Mouse (Mus musculus) B cell, adult 2 months (primary cell): ENCODE results near the gene Myo1c.

Source experiments
- DNase-seq, 2 experiments: peaks; one replicate each; pipeline ENCODE4 v3.0.0; 2022

Gene Myo1c

GRCm38 (mm10) chr11:75650958-75651425 lies 688 bp downstream of the Myo1c start:
- no peak for DNase-seq

DNA sequence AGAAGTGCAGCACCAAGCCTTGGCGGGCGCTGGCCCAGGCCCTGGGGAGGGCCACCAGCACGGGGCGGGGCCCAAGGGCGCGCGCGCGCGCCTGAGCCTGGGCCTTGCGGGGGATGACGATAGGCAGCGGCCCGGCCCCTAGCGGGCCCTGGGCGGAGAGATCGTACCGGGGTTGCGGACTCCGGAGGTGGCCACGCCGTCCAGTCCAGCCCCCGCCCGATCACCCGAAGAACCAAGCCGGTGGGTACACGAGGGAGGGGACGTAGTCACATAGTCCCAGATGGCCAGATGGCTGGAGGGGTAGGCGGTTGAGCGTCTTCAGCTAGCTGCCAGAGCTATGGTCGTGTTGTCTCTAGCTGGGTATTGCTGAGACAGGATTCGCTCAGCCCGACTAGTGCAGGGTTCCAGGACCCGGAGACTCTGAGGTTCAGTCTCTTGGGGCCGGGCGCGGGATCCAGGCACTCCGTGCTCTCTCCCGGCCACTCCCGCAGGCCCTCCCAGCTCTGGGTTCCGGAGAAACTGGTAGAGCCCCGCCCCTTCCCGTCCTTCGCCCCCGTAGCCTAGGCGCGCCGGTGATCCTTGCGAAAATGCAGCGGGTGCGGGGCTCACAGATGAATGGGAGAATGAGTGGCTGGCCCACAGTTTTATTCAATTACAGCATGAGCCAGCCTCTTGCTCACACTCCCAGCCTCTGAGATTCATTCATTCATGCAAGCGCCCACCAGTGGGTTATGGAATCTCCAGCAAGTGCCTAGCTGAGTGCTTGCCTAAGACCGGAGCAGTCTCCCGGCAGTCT lies 1.3 kb downstream of the Myo1c start:
- DNase-seq = peak; percentile 91 to 93

DNA sequence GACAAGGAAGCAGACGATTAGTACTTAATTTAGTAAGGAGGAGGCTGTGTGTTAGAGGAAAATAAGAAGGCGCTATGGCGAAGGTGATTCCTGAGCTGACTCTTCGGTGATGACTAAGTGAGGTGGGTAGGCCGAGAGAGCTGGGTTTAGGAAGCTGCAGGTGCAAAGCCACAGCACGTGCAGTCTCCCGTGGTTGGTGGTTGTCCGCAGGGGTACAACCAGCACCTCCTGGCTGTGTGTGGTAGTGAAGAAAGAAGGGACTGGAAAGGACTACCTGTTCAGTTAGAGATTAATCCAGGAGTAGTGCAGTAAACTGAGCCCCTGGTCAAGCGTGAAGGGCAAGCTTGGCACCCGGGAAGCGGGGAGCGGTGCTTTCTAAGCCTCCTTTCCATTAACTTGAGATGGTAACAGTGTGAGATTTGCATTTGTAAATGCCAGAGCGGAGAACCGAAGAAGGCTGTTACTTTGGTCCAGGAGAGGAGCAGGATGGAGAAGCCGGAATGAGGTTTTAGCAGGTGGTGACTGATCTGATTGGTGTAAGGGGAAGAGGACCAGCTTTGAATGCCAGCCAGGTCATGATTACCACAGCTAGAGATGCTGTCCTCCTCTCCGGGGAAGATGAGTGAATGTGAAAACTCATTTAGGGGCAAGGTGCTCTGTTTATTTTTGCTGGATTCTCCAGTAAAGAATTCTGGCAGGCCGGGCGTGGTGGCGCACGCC lies 2.1 kb downstream of the Myo1c start:
- DNase-seq = peak; percentile 83 to 85

- DNase-seq = no peak
These were observed 2.8 kb downstream of the Myo1c start for GRCm38 (mm10) chr11:75652942-75653684.

GRCm38 (mm10) chr11:75653781-75654470 lies 3.6 kb downstream of the Myo1c start:
- DNase-seq = peak; percentile 92

GRCm38 (mm10) chr11:75654471-75655390 lies 4.4 kb downstream of the Myo1c start:
- DNase-seq = peak; percentile 94 to 95

DNA sequence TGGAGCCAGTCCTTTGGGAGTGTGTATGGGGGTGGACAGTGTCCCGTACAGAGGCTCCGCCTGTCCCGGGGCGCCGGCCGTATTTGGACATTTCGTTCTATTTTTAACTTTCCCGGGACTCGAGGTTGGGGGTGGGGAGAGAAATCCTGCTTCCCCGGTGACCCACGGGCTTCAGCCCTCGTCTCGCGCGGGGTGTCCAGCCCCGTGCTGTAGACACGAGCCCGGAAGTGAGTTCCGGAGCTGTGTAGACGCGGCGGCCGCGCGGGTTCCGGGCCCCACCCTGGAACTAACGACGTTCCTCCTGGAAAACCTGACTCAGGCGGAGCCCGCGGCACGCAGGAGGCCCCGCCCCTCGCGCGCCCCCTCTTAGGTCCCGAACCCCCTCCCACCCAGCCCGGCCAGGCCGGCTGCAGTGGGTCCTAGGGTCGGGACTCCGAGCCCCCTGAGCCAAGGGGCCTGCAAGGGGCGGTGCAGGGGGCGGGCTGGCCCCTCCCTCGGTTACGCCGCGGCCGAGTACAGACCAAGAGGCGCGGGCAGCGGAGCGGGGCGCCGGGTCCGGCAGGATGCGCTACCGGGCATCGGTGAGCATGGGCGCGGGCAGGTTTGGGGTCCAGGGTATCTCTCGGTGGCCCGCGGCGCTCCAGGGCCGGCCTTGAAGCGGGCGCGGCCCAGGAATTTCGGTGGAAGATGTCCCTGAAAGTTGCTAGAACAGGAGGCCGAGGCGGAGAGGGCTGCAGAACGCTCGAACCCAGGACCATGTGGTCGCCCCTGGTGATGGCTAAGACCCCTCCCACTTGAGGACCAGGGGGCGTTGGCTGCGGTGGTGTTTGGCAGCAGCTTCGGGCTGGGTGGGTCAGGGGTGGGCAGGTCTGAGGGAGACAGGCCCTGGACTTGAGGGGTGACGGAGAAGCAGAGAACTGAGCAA lies 5.6 kb downstream of the Myo1c start:
- peak; percentile 67 to 70 for DNase-seq

GRCm38 (mm10) chr11:75656621-75657590 lies 6.6 kb downstream of the Myo1c start:
- peak; percentile 39 to 42 for DNase-seq

GRCm38 (mm10) chr11:75657841-75658240 lies 7.5 kb downstream of the Myo1c start:
- DNase-seq = no peak

DNA sequence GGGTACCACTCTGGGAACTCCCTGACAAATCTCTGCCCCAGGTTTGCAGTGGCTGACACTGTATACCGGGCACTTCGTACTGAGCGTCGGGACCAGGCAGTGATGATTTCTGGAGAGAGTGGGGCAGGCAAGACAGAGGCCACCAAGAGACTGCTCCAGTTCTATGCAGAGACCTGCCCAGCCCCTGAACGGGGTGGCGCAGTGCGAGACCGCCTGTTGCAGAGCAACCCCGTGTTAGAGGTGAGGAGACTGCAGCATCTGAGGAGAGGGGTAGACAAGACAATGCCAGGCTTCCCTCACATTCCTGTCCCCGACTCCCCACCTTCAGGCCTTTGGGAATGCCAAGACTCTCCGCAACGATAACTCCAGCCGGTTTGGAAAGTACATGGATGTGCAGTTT lies 8.0 kb downstream of the Myo1c start:
- no peak for DNase-seq

DNA sequence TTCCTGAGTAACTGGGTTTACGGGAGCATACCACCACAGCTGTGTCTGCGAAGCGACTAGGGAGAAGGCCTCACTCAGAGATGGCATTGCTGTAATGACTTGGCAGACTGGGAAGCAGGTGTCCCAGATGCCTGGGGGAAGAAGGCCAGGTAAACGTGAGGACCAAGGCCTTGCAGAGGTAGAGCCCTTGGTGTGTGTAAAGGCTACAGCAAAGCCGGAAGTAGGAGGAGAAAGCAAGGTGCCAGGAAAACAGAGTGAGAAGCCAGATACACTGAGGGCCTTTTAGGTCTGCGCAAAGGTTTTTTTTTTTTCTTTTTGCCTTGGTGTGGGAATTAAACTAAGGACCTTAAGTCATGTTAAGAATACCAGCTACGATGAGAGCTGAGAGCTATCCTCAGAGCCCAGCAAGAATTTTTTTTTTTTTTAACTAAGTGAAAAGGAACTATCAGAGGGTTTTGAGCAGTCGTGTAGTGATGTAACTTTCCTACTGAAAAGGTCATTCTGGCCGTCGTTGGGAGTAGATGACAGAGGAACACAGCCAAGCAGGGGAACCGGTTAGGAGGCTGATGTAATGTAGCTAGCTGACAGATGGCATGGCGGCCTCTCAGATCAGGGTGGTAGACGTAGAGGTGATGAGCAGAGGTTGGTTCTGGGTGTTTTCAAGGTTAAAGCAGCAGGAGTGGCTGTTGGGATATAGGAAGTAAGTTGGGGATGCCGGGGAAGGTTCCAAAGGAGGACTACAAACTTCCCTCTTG lies 8.9 kb downstream of the Myo1c start:
- no peak for DNase-seq

DNA sequence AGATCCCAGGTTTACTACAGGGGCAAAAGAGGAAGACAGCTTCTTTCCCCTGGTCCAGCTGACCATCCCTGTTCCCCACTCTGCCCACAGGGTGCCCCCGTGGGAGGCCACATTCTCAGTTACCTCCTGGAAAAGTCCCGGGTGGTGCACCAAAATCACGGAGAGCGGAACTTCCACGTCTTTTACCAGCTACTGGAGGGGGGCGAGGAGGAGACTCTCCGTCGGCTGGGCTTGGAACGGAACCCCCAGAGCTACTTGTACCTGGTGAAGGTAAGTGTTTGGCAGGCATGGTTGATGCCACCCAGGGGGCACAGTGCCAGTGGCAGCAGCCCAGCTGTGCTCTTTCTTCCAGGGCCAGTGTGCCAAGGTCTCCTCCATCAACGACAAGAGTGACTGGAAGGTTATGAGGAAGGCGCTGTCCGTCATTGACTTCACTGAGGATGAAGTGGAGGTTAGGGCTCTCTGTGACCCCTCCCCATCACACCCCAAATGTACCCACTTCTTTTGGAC lies 9.8 kb downstream of the Myo1c start:
- DNase-seq = no peak

DNA sequence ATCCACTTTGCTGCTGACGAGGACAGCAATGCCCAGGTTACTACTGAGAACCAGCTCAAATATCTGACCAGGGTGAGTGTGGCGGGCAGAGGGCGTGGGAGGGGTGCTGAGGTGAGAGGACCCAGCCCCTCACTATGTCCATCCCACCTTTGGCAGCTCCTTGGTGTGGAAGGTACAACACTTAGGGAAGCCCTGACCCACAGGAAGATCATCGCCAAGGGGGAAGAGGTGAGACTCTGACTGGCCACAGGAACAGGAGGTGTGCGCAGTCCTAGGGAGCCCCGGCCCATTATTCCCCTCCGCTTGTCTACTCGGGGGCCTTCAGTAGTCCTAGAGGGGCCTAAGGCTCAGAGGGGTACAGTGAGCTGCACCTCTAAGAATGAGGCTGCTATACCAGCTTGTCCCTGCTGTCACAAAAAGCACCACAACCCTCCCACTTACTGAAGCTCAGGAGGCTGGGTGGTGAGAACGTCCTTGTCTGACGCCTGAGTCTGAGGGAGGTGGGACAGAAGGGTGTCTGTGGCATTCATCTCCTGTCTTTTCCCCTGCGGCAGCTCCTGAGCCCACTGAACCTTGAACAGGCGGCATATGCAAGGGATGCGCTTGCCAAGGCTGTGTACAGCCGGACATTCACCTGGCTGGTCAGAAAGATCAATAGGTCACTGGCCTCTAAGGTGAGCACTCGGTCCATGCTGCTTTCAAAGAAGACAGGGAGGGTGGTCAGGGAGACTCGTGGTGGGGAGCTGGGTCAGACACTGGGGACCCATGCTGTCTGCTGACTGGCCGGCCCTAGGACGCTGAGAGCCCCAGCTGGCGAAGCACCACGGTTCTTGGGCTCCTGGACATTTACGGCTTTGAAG lies 10.9 kb downstream of the Myo1c start:
- DNase-seq = no peak

DNA sequence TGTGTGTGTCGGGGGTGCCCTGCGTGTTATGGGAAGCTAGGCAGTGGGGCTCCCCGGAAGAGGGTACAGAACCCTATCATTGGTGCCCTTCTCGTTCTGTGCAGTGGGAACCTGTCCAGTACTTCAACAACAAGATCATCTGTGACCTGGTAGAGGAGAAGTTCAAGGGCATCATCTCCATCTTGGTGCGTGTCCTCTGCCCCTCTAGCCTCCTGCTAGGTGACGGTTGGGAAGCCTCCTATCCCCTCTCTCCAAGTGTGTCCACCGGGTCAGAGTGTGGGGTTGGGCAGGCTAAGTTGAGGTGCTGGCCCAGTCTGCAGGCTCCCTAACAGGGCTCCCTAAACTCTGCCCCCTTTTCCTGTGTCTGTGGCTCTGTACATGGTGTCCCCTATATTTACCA lies 11.8 kb downstream of the Myo1c start:
- no peak for DNase-seq

GRCm38 (mm10) chr11:75666296-75666695 lies 16.0 kb downstream of the Myo1c start:
- DNase-seq = no peak

DNA sequence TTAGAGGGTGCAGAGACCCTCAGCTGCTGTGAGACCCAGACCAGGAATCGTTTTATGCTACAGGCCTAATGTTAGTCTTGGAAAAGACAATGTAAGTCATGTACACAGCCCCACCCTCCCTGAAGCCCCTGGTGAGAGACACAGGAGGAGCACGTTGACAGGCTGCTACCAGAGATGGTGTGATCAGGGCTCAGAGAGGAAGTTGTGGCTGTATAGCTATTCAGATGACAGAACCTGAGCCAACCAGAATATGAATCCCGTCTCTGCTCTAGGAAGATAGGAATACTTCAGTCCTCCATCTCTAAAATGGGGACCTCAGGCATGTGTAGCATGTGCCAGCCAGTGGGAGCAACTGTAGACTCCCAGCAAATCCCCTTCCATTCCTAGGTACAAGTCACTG lies 18.3 kb downstream of the Myo1c start:
- DNase-seq = no peak

DNA sequence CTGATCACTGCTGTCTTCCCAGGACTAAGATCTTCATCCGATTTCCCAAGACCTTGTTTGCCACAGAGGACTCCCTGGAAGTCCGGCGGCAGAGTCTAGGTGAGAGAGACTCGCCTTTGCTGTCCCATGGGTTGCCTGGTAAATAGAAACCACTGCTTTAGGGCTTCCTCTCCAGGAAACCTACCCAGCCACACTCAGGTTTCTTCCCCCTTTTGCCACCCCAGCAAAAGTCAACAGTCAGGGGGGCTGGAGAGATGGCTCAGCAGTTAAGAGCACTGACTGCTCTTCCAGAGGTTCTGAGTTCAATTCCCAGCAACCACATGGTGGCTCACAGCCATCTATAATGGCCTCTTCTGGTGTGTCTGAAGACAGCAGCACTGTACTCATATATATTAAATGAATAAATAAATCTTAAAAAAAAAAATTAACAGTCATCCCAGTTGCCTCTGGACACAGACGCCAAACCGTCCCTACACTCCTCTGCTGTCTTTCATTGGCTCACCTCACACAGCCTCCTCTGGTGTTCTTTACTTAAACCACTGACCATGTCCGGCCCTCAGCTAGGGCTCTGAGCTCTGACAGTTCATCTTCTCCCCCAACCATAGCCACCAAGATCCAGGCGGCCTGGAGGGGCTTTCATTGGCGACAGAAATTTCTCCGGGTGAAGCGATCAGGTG lies 19.0 kb downstream of the Myo1c start:
- no peak for DNase-seq
